Mouse (Mus musculus): Measurements from ENCODE around the gene Dcaf10. TPM values are rescaled to one million over a fixed set of nuclear protein-coding genes. Genes with fewer than 3 reads are reported as not detected.

Dcaf10 gene
- 11.9 and 21.7 TPM in 2 replicates for polyA plus RNA-seq (2012; rRNA removed; ENCODE audit: low replicate concordance)

DNA sequence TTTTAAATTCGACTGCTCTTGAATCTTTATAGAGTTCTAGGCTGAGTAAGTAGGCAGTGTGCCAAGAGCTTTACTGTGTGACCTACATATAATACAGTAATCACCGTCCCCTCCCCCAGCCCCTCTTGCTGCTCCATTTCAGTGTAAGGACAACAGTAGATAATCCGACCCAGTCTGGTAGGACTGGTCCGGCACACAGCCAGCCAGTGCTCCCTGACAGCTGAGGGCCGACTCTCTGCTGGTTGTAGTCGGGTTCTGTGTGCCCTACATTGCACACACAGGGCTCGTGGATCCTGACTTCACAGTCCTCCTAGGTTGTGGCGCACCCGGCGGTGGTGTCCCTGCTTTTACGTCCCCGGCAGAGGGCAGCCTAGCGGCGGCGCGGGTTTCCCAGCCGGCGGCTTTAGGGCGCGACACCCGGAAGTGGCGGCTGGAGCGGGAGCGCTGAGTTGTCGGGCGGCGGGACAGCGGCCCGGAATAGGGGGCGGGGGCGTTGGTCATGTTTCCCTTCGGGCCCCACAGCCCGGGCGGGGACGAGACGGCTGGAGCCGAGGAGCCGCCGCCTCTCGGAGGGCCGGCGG lies at the start of gene Dcaf10:
Dcaf10 (plus strand) TSS at position 433 of the 581 bp plus-strand sequence.

DNA sequence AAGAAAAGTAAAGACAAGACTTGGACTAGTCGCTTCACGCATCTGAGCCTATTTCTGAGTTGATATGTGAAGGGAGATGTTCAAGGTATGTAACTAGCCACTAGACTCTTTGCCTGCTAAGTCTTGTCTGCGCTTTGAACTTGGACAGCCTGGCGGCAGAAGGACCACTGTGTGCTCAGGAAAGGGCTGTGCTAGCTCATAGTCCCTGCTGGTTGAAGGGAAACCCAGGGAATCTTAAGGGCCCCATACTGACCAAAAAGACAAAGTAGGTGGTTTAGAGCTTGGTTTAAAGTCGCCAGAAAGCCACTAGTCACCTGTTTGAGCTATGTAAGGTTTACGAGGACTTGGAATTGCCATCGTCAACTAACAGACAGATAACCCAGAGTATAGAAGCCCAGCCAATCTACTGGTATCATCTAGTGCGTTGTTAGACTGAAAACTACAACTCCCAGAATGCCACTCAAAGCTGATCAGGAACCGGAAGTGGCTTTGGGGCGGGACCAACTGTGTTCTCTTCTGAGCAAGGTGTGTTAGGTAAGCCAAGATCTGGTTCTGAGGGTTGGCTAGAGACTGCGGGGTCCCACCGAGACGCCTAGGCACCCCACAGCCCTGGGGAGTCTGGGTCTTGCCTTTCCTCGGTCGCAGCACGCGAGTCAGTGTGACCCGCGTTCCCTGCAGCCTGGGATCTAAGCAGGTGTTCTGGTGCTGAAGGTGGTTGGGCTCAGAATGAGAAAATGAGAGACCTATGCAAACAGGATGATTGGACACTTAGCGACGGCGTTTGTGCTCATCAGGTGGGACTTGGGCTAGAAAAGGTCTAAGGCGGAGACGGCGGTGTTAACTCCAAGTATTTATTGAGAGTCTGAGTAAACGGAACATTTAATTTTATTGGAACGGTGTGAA lies 45.0 kb upstream of the Dcaf10 start, which contains the start of gene Trmt10b:
Trmt10b (plus strand) TSS at position 466 of the 903 bp plus-strand sequence.

GRCm38 (mm10) chr4:45342286-45343155 lies 620 bp downstream of the Dcaf10 start, which contains the start of gene Exosc3:
TSS of gene Exosc3 (minus strand) at chr4:45342732.

GRCm38 (mm10) chr4:45408427-45409132 lies 66.7 kb downstream of the Dcaf10 start, which contains the start of gene Slc25a51:
TSS of gene Slc25a51 (minus strand) at chr4:45408766.

Other genes with a start within 250 kb of the Dcaf10 start
- 107 and 122 TPM in 2 replicates for gene Tomm5, start 234.0 kb upstream of the Dcaf10 start, polyA plus RNA-seq (2012; rRNA removed; ENCODE audit: low replicate concordance)
- 0.04 and 0.66 TPM in 2 replicates for gene Frmpd1, start 157.2 kb upstream of the Dcaf10 start, polyA plus RNA-seq (2012; rRNA removed; ENCODE audit: low replicate concordance)
- gene Trmt10b, start 45.0 kb upstream of the Dcaf10 start, polyA plus RNA-seq (2012; rRNA removed; ENCODE audit: low replicate concordance), result 2.7 and 3.5 TPM in 2 replicates
- 9.7 and 26.2 TPM in 2 replicates for gene Exosc3, start 631 bp downstream of the Dcaf10 start, polyA plus RNA-seq (2012; rRNA removed; ENCODE audit: low replicate concordance)
- gene Slc25a51, start 66.7 kb downstream of the Dcaf10 start, polyA plus RNA-seq (2012; rRNA removed; ENCODE audit: low replicate concordance), result 135 and 139 TPM in 2 replicates
- gene Shb, start 190.4 kb downstream of the Dcaf10 start, polyA plus RNA-seq (2012; rRNA removed; ENCODE audit: low replicate concordance), result 18.4 and 19.4 TPM in 2 replicates